Mouse (Mus musculus) layer of hippocampus, adult 11-12 months (tissue): ENCODE data around the gene Tmem256.
"Not testable (repeated sequence)": the region's sequence is repeated elsewhere in the genome, so short reads cannot be mapped to it uniquely, and the experiment has no call there.

Experiments used
- DNase-seq: peaks from one replicate; pipeline ENCODE4 v3.0.0; 2022; ENCODE audit warnings: low spot score

The Tmem256 gene

DNA sequence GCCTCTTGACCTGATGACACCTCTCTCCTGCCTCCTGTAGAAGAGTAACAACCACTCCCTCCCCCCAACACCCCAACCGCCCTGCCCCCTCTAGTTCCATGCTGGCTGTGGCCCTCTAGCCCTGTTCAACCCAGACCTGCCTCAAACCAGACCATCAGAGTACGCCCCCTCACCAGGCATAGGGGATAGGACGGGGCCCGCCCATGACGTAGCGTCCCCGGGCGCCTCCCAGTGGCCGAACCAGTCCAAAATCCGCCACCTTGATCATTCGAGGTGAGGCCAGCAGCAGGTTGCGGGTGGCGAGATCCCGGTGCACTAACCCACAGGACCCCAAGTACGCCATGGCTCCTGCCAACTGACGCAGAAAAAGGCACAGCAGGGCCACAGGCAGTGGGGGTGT, 17.0 kb downstream of the Tmem256 start:
- DNase-seq, result no peak

GRCm38 (mm10) chr11:69858113-69858998, 20.0 kb downstream of the Tmem256 start, which contains the start of gene Tnk1:
TSS of gene Tnk1 (minus strand) at chr11:69858730.
- DNase-seq, result no peak

GRCm38 (mm10) chr11:69863729-69864128, 25.4 kb downstream of the Tmem256 start:
- DNase-seq, result not testable (repeated sequence)

DNA sequence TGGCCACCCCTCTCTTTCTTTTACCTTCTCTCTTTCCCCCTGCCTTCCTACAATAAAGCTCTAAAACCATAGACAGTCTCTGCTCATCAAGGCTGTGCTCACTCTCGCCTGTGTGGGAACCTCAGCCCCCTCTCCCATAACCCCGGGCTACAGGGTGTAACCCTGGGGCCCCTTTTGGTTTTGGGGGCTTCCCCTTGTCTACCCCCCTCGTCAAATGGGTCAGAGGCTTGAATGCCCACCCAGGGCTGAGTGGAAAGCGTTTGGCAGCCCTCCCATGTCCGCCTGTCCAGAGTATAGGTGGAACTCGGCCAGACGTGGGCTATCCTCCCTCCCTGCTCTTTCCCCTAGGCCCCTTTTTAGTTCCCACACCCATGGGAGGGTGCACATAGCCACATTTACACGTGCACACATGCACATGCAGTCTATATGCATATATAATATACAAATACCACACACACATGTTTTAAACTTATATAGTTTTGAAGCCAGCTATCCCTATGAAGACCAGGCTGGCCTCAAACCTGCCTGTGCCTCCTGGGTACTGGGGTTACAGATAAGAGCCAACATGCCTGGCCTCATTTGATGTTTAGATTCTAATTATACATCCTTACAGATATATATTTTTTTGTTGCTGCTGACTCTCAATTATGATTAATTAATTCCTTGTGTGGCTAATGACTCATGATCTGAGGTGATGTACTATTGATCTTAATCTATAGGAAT, 26.0 kb downstream of the Tmem256 start:
- no peak for DNase-seq

DNA sequence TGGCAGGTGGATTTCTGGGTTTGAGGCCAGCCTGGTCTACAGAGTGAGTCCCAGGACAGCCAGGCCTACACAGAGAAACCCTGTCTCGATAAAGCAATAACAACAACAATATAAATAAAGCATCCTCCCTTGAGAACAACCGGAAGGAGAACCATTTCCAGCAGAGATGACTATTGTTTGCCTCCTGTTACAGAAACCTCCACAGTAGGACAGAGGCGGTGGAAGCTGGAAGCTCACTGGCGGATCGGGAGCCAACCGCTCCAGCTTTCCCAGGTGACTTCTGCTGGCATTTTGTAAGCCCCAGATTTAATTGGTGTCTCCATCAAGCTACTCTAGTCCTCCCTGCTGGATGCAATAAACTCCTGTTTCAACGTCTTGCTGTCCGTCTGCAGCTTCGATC, 27.2 kb downstream of the Tmem256 start:
- DNase-seq, result no peak

- DNase-seq, result no peak
Measured at GRCm38 (mm10) chr11:69867335-69867734, 29.0 kb downstream of the Tmem256 start.

DNA sequence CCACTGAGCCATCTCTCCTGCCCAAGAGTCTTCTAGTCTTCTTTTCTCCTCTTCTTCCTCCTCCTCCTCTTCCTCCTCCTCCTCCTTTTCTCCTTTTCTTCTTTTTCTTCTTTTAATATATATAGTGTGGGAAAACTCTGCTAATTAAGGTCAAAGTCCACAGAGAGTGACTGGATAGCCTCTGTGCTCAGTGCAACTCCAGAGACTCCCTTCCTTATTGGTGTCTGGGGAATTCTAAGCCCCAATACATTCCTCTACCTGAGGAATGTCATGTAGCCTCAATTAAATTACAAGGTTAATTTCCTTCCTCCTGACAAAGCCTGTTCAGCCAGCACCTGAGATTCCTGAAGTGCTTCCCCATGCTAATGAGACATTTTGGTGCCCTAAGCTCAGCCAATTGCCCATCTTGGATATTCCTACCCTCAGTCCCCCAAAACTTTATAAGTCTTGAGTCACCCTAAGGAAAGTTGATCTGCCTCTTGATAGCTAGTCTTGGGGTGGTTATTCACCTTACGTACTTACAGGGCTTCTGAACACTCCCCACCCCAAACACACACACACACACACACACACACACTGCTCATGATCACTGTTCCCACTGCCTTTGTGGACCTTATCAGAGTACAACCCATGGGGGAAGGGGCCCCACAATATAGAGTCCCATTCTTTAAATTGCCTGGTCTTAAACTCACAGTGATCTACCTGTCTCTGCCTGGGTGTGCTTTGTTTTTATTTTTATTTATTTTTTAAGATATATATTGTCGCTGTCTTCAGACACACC, 32.2 kb downstream of the Tmem256 start:
- DNase-seq, result no peak

GRCm38 (mm10) chr11:69871822-69872221, 33.5 kb downstream of the Tmem256 start:
- DNase-seq, result no peak

GRCm38 (mm10) chr11:69872451-69872850, 34.1 kb downstream of the Tmem256 start:
- no peak for DNase-seq

- peak; percentile 43 for DNase-seq
Measured at GRCm38 (mm10) chr11:69876186-69876585, 37.9 kb downstream of the Tmem256 start.

DNA sequence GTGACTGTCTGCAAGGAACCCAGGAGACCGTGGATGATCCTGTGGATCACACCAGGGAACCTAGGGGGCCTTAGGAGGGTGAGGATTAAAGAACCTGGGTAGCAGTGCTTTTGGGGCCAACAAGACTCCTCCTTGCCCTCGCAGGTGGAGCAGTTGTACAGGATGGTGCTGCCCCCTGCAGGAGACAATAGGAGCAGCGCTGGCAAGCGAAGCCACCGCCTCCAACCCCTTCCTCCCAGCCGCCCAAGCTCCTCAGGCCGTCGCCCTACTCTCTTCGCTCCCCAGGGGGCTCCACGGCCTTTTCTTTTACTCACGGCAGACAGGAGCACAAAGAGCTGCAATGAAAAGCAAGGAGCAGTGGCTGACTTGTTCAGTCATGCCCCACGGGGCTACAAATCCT, 38.6 kb downstream of the Tmem256 start:
- peak; percentile 84 for DNase-seq

- no peak for DNase-seq
Measured at GRCm38 (mm10) chr11:69877878-69878277, 39.6 kb downstream of the Tmem256 start, which contains the start of gene Tmem95. TSS of gene Tmem95 (minus strand) at chr11:69878018.

GRCm38 (mm10) chr11:69878399-69878798, 40.1 kb downstream of the Tmem256 start:
- no peak for DNase-seq

DNA sequence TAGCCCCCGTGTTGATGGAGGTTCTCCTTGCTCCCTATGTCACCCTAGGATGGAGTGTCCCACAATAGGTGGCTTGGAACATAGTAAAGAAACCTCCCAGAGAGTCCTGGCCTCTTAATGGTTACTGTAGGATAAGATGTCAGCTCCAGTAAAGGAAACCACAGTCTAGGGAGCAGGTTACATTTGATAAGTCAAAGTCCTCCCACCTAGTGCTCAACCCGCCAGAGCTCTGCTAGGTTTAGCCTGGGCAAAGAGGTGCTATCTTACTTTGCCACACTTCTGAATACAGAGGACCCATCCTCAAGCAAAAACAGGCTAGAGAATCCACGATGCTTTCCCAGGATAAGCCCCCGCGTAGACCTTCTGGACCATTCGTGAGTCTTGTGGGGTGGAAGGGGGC, 40.6 kb downstream of the Tmem256 start:
- DNase-seq, result no peak

GRCm38 (mm10) chr11:69879711-69880110, 41.4 kb downstream of the Tmem256 start:
- no peak for DNase-seq

- DNase-seq, result peak; percentile 46
Measured at GRCm38 (mm10) chr11:69880506-69880852, 42.2 kb downstream of the Tmem256 start.

DNA sequence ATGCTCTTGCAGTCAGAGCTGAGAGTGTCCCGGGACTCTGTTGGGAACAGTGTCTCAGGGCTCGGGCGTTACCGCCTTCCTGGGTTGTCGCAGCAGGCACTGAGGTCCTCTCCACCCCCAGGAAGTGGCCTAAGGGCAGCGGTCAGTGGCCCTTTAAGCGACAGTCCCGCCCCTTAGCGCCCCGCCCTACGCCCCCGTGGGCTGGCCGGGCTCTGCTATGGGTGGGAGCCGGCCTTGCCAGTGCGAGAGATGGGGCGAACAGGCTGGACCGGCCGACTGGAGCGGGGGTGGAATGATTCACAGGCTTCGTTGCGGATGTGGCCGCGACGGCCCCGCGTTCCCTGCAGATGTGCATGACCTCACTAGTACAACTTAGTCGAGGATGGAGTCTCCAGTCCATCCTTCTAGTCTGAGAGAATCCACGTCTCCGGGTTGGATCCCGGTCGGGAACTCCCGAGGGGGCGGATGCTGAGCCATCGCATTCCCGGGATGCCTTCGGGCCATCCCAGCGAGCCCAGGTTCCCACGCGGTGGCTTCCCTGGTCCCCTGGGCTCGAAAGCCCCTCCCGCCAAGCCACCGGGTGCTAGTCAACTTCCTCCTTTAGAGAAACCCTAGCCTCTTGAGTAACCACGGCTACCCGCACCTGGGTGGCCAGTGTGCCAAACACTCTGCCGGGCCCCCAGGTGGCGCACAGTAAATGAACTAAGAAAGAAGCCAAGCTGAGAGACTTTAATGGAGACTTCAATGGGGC, 42.7 kb downstream of the Tmem256 start, which contains the start of gene Kctd11:
Gene Kctd11 (minus strand): TSS at position 554 of the 751 bp plus-strand sequence.
- peak; percentile 83 for DNase-seq

GRCm38 (mm10) chr11:69881787-69882670, 43.7 kb downstream of the Tmem256 start:
- no peak for DNase-seq

- DNase-seq, result no peak
Measured at GRCm38 (mm10) chr11:69883066-69883465, 44.8 kb downstream of the Tmem256 start.

GRCm38 (mm10) chr11:69883527-69884151, 45.3 kb downstream of the Tmem256 start:
- DNase-seq, result no peak
